Comparison of ENCODE assay signal across 13 mouse cellular contexts in the genomic region with DNA sequence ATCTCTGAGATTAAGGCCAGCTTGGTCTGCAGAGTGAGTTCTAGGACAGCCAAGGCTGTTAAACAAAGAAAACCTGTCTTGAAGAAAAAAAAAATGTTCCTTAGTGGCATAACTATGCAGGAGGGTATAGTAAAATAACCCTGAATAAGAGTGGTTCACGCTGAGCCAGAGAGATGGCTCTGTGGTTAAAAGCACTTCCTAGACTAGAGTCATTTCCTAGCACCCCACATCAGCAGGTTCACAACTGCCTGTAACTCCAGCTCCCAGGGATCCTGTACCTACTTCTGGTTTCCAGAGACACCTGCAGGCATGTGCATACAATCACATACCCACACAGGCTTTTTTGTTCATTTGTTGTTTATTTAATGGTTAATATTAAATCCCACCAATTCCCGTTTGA. TPM values are rescaled to one million over a fixed set of nuclear protein-coding genes. Genes with fewer than 3 reads are reported as not detected.
DNase-seq lines count a peak whose midpoint lies in the region; ATAC-seq and TF ChIP-seq lines count a peak whose summit lies in the region.
"Had no signal": no experiment of that assay in that cellular context is flagged by ENCODE, and none has a peak within 500 bp of the region (broad histone marks: within the 10 kb centered on the region; RNA-seq: fewer than 3 reads in every experiment).

No protein-coding gene starts in this region.

- peak overlapping the region; percentile 56 for H3K9ac ChIP-seq in heart, embryonic 13.5 days
- no peak overlapping the region for H3K9ac ChIP-seq in heart, embryonic 11.5 days (ENCODE audit: low read depth, low read length)
- no peak overlapping the region for H3K9ac ChIP-seq in neural tube, embryonic 12.5 days
- no peak overlapping the region for H3K9ac ChIP-seq in liver, embryonic 13.5 days
- no peak overlapping the region for H3K9ac ChIP-seq in stomach, postnatal 0 days (ENCODE audit: low read length)

- no peak overlapping the region for H3K27ac ChIP-seq in heart, embryonic 13.5 days (replicated peaks)
- no peak overlapping the region for H3K27ac ChIP-seq in heart, embryonic 11.5 days (ENCODE audit: low read depth, low read length)
- no peak overlapping the region for H3K27ac ChIP-seq in neural tube, embryonic 12.5 days
- no peak overlapping the region for H3K27ac ChIP-seq in liver, embryonic 13.5 days
- H3K27ac ChIP-seq in stomach, postnatal 0 days (replicated peaks) = no peak overlapping the region

- peaks cover 29% of the 10 kb centered on the region for H3K4me1 ChIP-seq in heart, embryonic 13.5 days
- peaks cover 6% of the 10 kb centered on the region; the same call in 1 of the 2 replicates for H3K4me1 ChIP-seq in heart, embryonic 11.5 days (ENCODE audit: control insufficient read depth, insufficient read depth, low read length)
- H3K4me1 ChIP-seq in neural tube, embryonic 12.5 days = peaks cover 12% of the 10 kb centered on the region
- H3K4me1 ChIP-seq in liver, embryonic 13.5 days (replicated peaks) = peaks cover 39% of the 10 kb centered on the region
- H3K4me1 ChIP-seq in stomach, postnatal 0 days (replicated peaks; ENCODE audit: control insufficient read depth, insufficient read depth) = no peaks in the 10 kb centered on the region; the same call in 1 of the 2 replicates

- ATAC-seq in heart, embryonic 13.5 days (ENCODE audit: extremely low read depth, insufficient number of reproducible peaks, low FRiP score, low TSS enrichment) = no peak
- no peak for ATAC-seq in heart, embryonic 11.5 days (replicated peaks; ENCODE audit: insufficient number of reproducible peaks, low FRiP score, low TSS enrichment)
- ATAC-seq in neural tube, embryonic 12.5 days (ENCODE audit: low FRiP score, low read depth) = no peak
- ATAC-seq in liver, embryonic 13.5 days (ENCODE audit: low read depth) = no peak
- no peak for ATAC-seq in stomach, postnatal 0 days (ENCODE audit: low FRiP score, low TSS enrichment)
- ATAC-seq: Patski had no signal

- DNase-seq in neural tube, embryonic 10.5 days (ENCODE audit: extremely low spot score, low spot score) = no peak
- DNase-seq in liver, embryonic 13.5 days = no peak
- peak; percentile 23 for DNase-seq in stomach, postnatal 0 days (ENCODE audit: low spot score)
- no peak for DNase-seq in frontal cortex, postnatal 14 days (ENCODE audit: low spot score in 2 of 2)
- DNase-seq in frontal cortex, postnatal 25 days (ENCODE audit: low spot score in 2 of 2) = no peak
- DNase-seq: B cell, adult 2 months; kidney, postnatal 25 days; lung, postnatal 36 days had no signal

- TF ChIP-seq CTCF in stomach, postnatal 0 days (IDR thresholded peaks at IDR 0.05; ENCODE audit: low read depth) = peak; percentile 37; the same call in 1 of the 2 replicates

- no peaks in the 10 kb centered on the region for H3K36me3 ChIP-seq in heart, embryonic 13.5 days
- H3K36me3 ChIP-seq in heart, embryonic 11.5 days (ENCODE audit: control insufficient read depth, insufficient read depth, low read length) = no peaks in the 10 kb centered on the region
- H3K36me3 ChIP-seq in neural tube, embryonic 12.5 days = no peaks in the 10 kb centered on the region
- H3K36me3 ChIP-seq in liver, embryonic 13.5 days = no peaks in the 10 kb centered on the region
- no peaks in the 10 kb centered on the region for H3K36me3 ChIP-seq in stomach, postnatal 0 days (ENCODE audit: control insufficient read depth, insufficient read depth, low read length)
- H3K36me3 ChIP-seq: heart, embryonic 10.5 days had no signal

- H3K27me3 ChIP-seq in heart, embryonic 13.5 days (replicated peaks) = no peaks in the 10 kb centered on the region
- no peaks in the 10 kb centered on the region for H3K27me3 ChIP-seq in heart, embryonic 11.5 days (ENCODE audit: control insufficient read depth, insufficient read depth, low read length)
- no peaks in the 10 kb centered on the region for H3K27me3 ChIP-seq in neural tube, embryonic 12.5 days (replicated peaks)
- H3K27me3 ChIP-seq in liver, embryonic 13.5 days = no peaks in the 10 kb centered on the region
- H3K27me3 ChIP-seq in stomach, postnatal 0 days (ENCODE audit: control insufficient read depth, insufficient read depth, low read length) = no peaks in the 10 kb centered on the region
- H3K27me3 ChIP-seq: Patski had no signal

- H3K4me3 ChIP-seq in heart, embryonic 13.5 days = no peak overlapping the region
- H3K4me3 ChIP-seq in heart, embryonic 11.5 days (ENCODE audit: low read depth, low read length) = no peak overlapping the region
- no peak overlapping the region for H3K4me3 ChIP-seq in neural tube, embryonic 12.5 days
- no peak overlapping the region for H3K4me3 ChIP-seq in liver, embryonic 13.5 days (replicated peaks)
- H3K4me3 ChIP-seq in stomach, postnatal 0 days (ENCODE audit: low read depth, low read length) = no peak overlapping the region

- no peaks in the 10 kb centered on the region for H3K9me3 ChIP-seq in heart, embryonic 13.5 days
- no peaks in the 10 kb centered on the region for H3K9me3 ChIP-seq in heart, embryonic 11.5 days (replicated peaks; ENCODE audit: control insufficient read depth, low read length)
- H3K9me3 ChIP-seq in neural tube, embryonic 12.5 days = no peaks in the 10 kb centered on the region
- H3K9me3 ChIP-seq in liver, embryonic 13.5 days (replicated peaks) = no peaks in the 10 kb centered on the region
- no peaks in the 10 kb centered on the region for H3K9me3 ChIP-seq in stomach, postnatal 0 days (ENCODE audit: control insufficient read depth, low read length)
- H3K9me3 ChIP-seq: heart, embryonic 10.5 days had no signal

- peak overlapping the region; percentile 83 for H3K4me2 ChIP-seq in heart, embryonic 13.5 days
- H3K4me2 ChIP-seq in heart, embryonic 11.5 days = no peak overlapping the region
- H3K4me2 ChIP-seq in neural tube, embryonic 12.5 days (replicated peaks) = peak overlapping the region; percentile 24; the same call in 1 of the 2 replicates
- H3K4me2 ChIP-seq in liver, embryonic 13.5 days = 0 out of 2 replicates have a peak overlapping the region, but pooled peaks have one; percentile 3
- H3K4me2 ChIP-seq in stomach, postnatal 0 days (replicated peaks; ENCODE audit: low read depth) = no peak overlapping the region

- WGBS in heart, embryonic 13.5 days = 73% methylated on average over 2 of the region's 2 CpGs
- WGBS in heart, embryonic 11.5 days (ENCODE audit: insufficient replicate concordance) = 80% methylated on average over 2 of the region's 2 CpGs
- WGBS in neural tube, embryonic 12.5 days = 66% methylated on average over 2 of the region's 2 CpGs
- 36% methylated on average over 2 of the region's 2 CpGs for WGBS in liver, embryonic 13.5 days (ENCODE audit: insufficient replicate concordance)
- 45% methylated on average over 2 of the region's 2 CpGs for WGBS in stomach, postnatal 0 days

- TF ChIP-seq EP300 in stomach, postnatal 0 days (optimal IDR thresholded peaks at IDR 0.05) = no peak

RNA-seq across cellular contexts. Expression of a gene that starts 1.6 kb away (rescaled TPM):
- 6.5 and 7.8 TPM in 2 replicates for polyA plus RNA-seq in heart, embryonic 13.5 days (2015; fragmentation: Nextera tagmentation; extraction: Ambion mirVana)
- 9.1 and 9.9 TPM in 2 replicates for polyA plus RNA-seq in heart, embryonic 11.5 days (2014; fragmentation: Nextera tagmentation; extraction: Ambion mirVana)
- 19.5 and 19.6 TPM in 2 replicates for polyA plus RNA-seq in neural tube, embryonic 12.5 days (2016; fragmentation: Nextera tagmentation; extraction: Ambion mirVana)
- 1.7 TPM in 2 replicates for polyA plus RNA-seq in liver, embryonic 13.5 days (2015; fragmentation: Nextera tagmentation; extraction: Ambion mirVana)
- polyA plus RNA-seq in stomach, postnatal 0 days (2015; fragmentation: Nextera tagmentation; extraction: Ambion mirVana) = 4.8 and 5.5 TPM in 2 replicates

RNA-seq across cellular contexts. Expression of a gene that starts 5.0 kb away (rescaled TPM):
- 246 and 268 TPM in 2 replicates for polyA plus RNA-seq in heart, embryonic 13.5 days (2015; fragmentation: Nextera tagmentation; extraction: Ambion mirVana)
- polyA plus RNA-seq in heart, embryonic 11.5 days (2014; fragmentation: Nextera tagmentation; extraction: Ambion mirVana) = 163 and 172 TPM in 2 replicates
- polyA plus RNA-seq in neural tube, embryonic 12.5 days (2016; fragmentation: Nextera tagmentation; extraction: Ambion mirVana) = 254 and 259 TPM in 2 replicates
- 135 and 142 TPM in 2 replicates for polyA plus RNA-seq in liver, embryonic 13.5 days (2015; fragmentation: Nextera tagmentation; extraction: Ambion mirVana)
- polyA plus RNA-seq in stomach, postnatal 0 days (2015; fragmentation: Nextera tagmentation; extraction: Ambion mirVana) = 182 and 183 TPM in 2 replicates

RNA-seq across cellular contexts. Expression of a gene that starts 38.1 kb away (rescaled TPM):
- polyA plus RNA-seq in heart, embryonic 13.5 days (2015; fragmentation: Nextera tagmentation; extraction: Ambion mirVana) = 63.8 and 71.9 TPM in 2 replicates
- polyA plus RNA-seq in heart, embryonic 11.5 days (2014; fragmentation: Nextera tagmentation; extraction: Ambion mirVana) = 78.3 and 82.1 TPM in 2 replicates
- polyA plus RNA-seq in neural tube, embryonic 12.5 days (2016; fragmentation: Nextera tagmentation; extraction: Ambion mirVana) = 111 and 112 TPM in 2 replicates
- polyA plus RNA-seq in liver, embryonic 13.5 days (2015; fragmentation: Nextera tagmentation; extraction: Ambion mirVana) = 60.1 and 67.3 TPM in 2 replicates
- polyA plus RNA-seq in stomach, postnatal 0 days (2015; fragmentation: Nextera tagmentation; extraction: Ambion mirVana) = 43.0 and 46.9 TPM in 2 replicates

Comparison
In these comparisons a context has a peak if more than half of its experiments do, and no peak if none do; other contexts are left out.
1. H3K4me2 ChIP-seq: peak in heart, embryonic 13.5 days (single experiment), neural tube, embryonic 12.5 days (single experiment) and liver, embryonic 13.5 days (single experiment); none in heart, embryonic 11.5 days (single experiment) and stomach, postnatal 0 days (single experiment).